Mouse (Mus musculus) left cerebral cortex, adult 2 months (tissue): Measurements from ENCODE around the gene Atp2a2. TPM values are rescaled to one million over a fixed set of nuclear protein-coding genes. Genes with fewer than 3 reads are reported as not detected.

Experiments
- DNase-seq, 2 experiments: peaks; one replicate each; pipeline ENCODE4 v3.0.0; 2021 to 2022; ENCODE audit warnings: low spot score in 2 of 2, mixed read lengths in 1 of 2; ENCODE audit errors: extremely low spot score in 1 of 2
- H3K27ac ChIP-seq: fragments of 200-600 bp; 2 replicates; pipeline ENCODE4 v1.8.1; 2022
- H3K4me3 ChIP-seq: fragments of 200-600 bp; 2 replicates; pipeline ENCODE4 v1.8.1; 2022
- CTCF ChIP-seq: fragments of 200-600 bp; IDR thresholded peaks from 2 replicates; pipeline ENCODE4 v1.8.1; 2022; ENCODE audit warnings: antibody characterized with exemption, mild to moderate bottlenecking, moderate library complexity
- intact Hi-C: fragments of 180-260 bp; cut with DNase I; formaldehyde crosslinking; loops from one replicate; pipeline ENCODE4 v1.15.1; 2025
- total RNA-seq, 2 experiments: library from RNA; stranded (reverse); gene quantifications; 2 replicates each; pipeline ENCODE4 v1.2.3; 2021

The Atp2a2 gene
- total RNA-seq, 2 experiments from 2014 or later: 670 to 735 TPM

GRCm38 (mm10) chr5:122415465-122415864 lies 86.6 kb downstream of the Atp2a2 start:
- no peak for TF ChIP-seq CTCF
- intact Hi-C loops: no loop called here
- Histone ChIP-seq H3K4me3 (no peak overlapping the region), H3K27ac (no peak overlapping the region)
- no peak for DNase-seq

GRCm38 (mm10) chr5:122414351-122414750 lies 87.7 kb downstream of the Atp2a2 start:
- no peak for DNase-seq
- no peak overlapping the region for H3K4me3 ChIP-seq
- no peak overlapping the region for H3K27ac ChIP-seq
- TF ChIP-seq CTCF: no peak
- intact Hi-C loops: no loop called here

- Histone ChIP-seq H3K27ac (no peak overlapping the region), H3K4me3 (no peak overlapping the region)
- TF ChIP-seq CTCF: no peak
- intact Hi-C loops: no loop called here
- DNase-seq: no peak
Measured at GRCm38 (mm10) chr5:122412826-122413225, 89.2 kb downstream of the Atp2a2 start.

GRCm38 (mm10) chr5:122411892-122412291 lies 90.1 kb downstream of the Atp2a2 start:
- no peak for TF ChIP-seq CTCF
- no peak overlapping the region for H3K27ac ChIP-seq
- no peak overlapping the region for H3K4me3 ChIP-seq
- no peak for DNase-seq
- intact Hi-C loops: no loop called here

- no peak overlapping the region for H3K4me3 ChIP-seq
- no peak overlapping the region for H3K27ac ChIP-seq
- intact Hi-C loops: no loop called here
- peak; percentile 30 for TF ChIP-seq CTCF
- no peak for DNase-seq
Measured at GRCm38 (mm10) chr5:122409692-122410645, 92.1 kb downstream of the Atp2a2 start.

- intact Hi-C loops: no loop called here
- no peak overlapping the region for H3K27ac ChIP-seq
- H3K4me3 ChIP-seq: no peak overlapping the region
- no peak for TF ChIP-seq CTCF
- no peak for DNase-seq
Measured at GRCm38 (mm10) chr5:122405537-122405936, 96.5 kb downstream of the Atp2a2 start.

Other genes starting within 250 kb of the Atp2a2 start
- 10 to 100 TPM; 13.5 to 13.7 TPM for gene Tctn1, start 237.8 kb downstream of the Atp2a2 start, total RNA-seq
- gene Pptc7, start 217.9 kb downstream of the Atp2a2 start, total RNA-seq: 10 to 100 TPM; 41.2 to 42.5 TPM
- 1 to 10 TPM; 3.1 to 4.0 TPM for gene Rad9b, start 148.0 kb downstream of the Atp2a2 start, total RNA-seq
- 100 to 1,000 TPM; 180 to 190 TPM for gene Vps29, start 147.9 kb downstream of the Atp2a2 start, total RNA-seq
- 10 to 100 TPM; 24.9 to 27.5 TPM for gene Gpn3, start 130.3 kb downstream of the Atp2a2 start, total RNA-seq
- gene Fam216a, start 129.9 kb downstream of the Atp2a2 start, total RNA-seq: 10 to 100 TPM; 68.0 to 73.4 TPM
- 100 to 1,000 TPM; 200 to 216 TPM for gene Arpc3, start 110.3 kb downstream of the Atp2a2 start, total RNA-seq
- 10 to 100 TPM; 28.6 to 29.5 TPM for gene Anapc7, start 80.5 kb downstream of the Atp2a2 start, total RNA-seq
- 10 to 100 TPM; 46.4 to 49.2 TPM for gene Ift81, start 112.3 kb upstream of the Atp2a2 start, total RNA-seq
- gene P2rx7, start 141.7 kb upstream of the Atp2a2 start, total RNA-seq: 1 to 10 TPM; 6.2 to 7.7 TPM
- gene P2rx4, start 205.3 kb upstream of the Atp2a2 start, total RNA-seq: 10 to 100 TPM; 19.3 to 20.1 TPM